In the genomic region with DNA sequence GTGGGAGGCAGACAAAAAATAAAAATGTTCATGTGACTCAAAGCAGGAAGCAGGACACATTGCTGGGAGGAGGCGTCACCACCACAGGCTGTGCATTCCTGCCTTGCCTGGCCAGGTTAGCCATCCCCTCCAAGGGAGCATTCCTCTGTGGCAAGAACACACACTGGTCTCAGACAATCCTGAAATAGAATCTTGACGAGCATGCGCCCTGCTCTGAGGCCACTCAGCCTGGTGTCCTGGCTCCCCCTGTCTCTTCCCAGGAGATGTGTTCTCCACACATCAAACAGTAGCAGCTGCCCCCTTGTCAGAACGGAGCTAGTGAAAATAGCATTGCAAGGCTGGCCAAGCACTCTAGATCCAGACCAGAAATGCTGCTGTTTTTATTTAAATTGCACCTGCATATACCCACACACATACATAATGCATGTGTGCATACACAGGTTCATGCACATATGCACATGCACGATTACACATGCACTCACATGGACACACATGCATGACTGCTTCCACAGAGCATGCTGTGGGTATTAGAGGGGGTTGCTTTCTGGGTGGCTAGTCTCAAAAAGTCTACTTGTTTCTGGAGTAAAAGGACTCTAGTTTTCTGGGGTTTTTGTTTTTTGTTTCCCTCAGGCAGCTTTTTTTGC, we compare ENCODE assay signal across 8 mouse cellular contexts.
A peak's percentile ranks its signal among the peaks of the same experiment; 100 is the strongest.
DNase-seq lines count a peak whose midpoint lies in the region; ATAC-seq and TF ChIP-seq lines count a peak whose summit lies in the region.

No protein-coding gene starts in this region.

- H3K27ac ChIP-seq in bone marrow, adult 2 months (ENCODE audit: control insufficient read depth, insufficient read depth, low read depth, low read length, poor library complexity), result peak overlapping the region; percentile 74
- peak overlapping the region; percentile 36 for H3K27ac ChIP-seq in embryonic fibroblast, embryonic 13.5 days (ENCODE audit: insufficient read depth, low read length)
- peak overlapping the region; percentile 97 for H3K27ac ChIP-seq in heart, embryonic 12.5 days (ENCODE audit: poor library complexity, severe bottlenecking)
- peak overlapping the region; percentile 94 for H3K27ac ChIP-seq in kidney, embryonic 15.5 days
- H3K27ac ChIP-seq in limb, embryonic 15.5 days, result peak overlapping the region; percentile 75
- H3K27ac ChIP-seq in midbrain, embryonic 15.5 days, result peak overlapping the region; percentile 86
- no peak overlapping the region for H3K27ac ChIP-seq in testis, adult 2 months (ENCODE audit: control insufficient read depth, insufficient read depth, low read depth, low read length)

- peak; percentile 92 for ATAC-seq in heart, embryonic 12.5 days (ENCODE audit: insufficient number of reproducible peaks, low FRiP score)
- ATAC-seq in kidney, embryonic 15.5 days (replicated peaks; ENCODE audit: low FRiP score), result peak; percentile 90
- ATAC-seq in limb, embryonic 15.5 days (ENCODE audit: insufficient number of reproducible peaks, low FRiP score, low TSS enrichment, low read depth), result peak; percentile 71
- ATAC-seq in midbrain, embryonic 15.5 days (replicated peaks), result peak; percentile 92

- H3K9ac ChIP-seq in heart, embryonic 12.5 days, result 0 out of 2 replicates have a peak overlapping the region, but pooled peaks have one; percentile 2
- H3K9ac ChIP-seq in kidney, embryonic 15.5 days, result no peak overlapping the region
- no peak overlapping the region for H3K9ac ChIP-seq in limb, embryonic 15.5 days
- peak overlapping the region; percentile 32; the same call in 1 of the 2 replicates for H3K9ac ChIP-seq in midbrain, embryonic 15.5 days

- no peak for TF ChIP-seq POLR2A in bone marrow, adult 2 months (IDR thresholded peaks at IDR 0.05; ENCODE audit: borderline replicate concordance, control insufficient read depth, low read depth, low read length)
- no peak for TF ChIP-seq POLR2A in embryonic fibroblast, embryonic 13.5 days (IDR thresholded peaks at IDR 0.05; ENCODE audit: low read depth, low read length)
- TF ChIP-seq POLR2A in testis, adult 2 months (IDR thresholded peaks at IDR 0.05; ENCODE audit: control insufficient read depth, low read depth, low read length), result no peak

- no peaks in the 10 kb centered on the region for H3K9me3 ChIP-seq in heart, embryonic 12.5 days (replicated peaks)
- H3K9me3 ChIP-seq in kidney, embryonic 15.5 days (replicated peaks), result no peaks in the 10 kb centered on the region
- H3K9me3 ChIP-seq in limb, embryonic 15.5 days, result no peaks in the 10 kb centered on the region
- H3K9me3 ChIP-seq in midbrain, embryonic 15.5 days, result no peaks in the 10 kb centered on the region

- 20% methylated on average over 5 of the region's 5 CpGs for whole genome bisulfite sequencing in bone marrow, adult 2 months
- 17% methylated on average over 5 of the region's 5 CpGs for WGBS in heart, embryonic 12.5 days
- 13% methylated on average over 5 of the region's 5 CpGs for WGBS in kidney, embryonic 15.5 days
- 19% methylated on average over 5 of the region's 5 CpGs for WGBS in limb, embryonic 15.5 days
- 7% methylated on average over 5 of the region's 5 CpGs for WGBS in midbrain, embryonic 15.5 days

- DNase-seq in 3T3-L1 (ENCODE audit: low read depth, low spot score), result peak; percentile 96

- TF ChIP-seq CTCF in bone marrow, adult 2 months (IDR thresholded peaks at IDR 0.05; ENCODE audit: control insufficient read depth, insufficient read depth, low read length), result peak; percentile 27; the same call in 1 of the 2 replicates
- peak; percentile 83; the same call in 1 of the 2 replicates for TF ChIP-seq CTCF in embryonic fibroblast, embryonic 13.5 days (IDR thresholded peaks at IDR 0.05; ENCODE audit: borderline replicate concordance, insufficient read depth, low read length)
- peak; percentile 25; the same call in 1 of the 2 replicates for TF ChIP-seq CTCF in testis, adult 2 months (IDR thresholded peaks at IDR 0.05; ENCODE audit: control insufficient read depth, insufficient read depth, insufficient replicate concordance, low read depth, low read length)

- no peaks in the 10 kb centered on the region for H3K27me3 ChIP-seq in heart, embryonic 12.5 days (replicated peaks)
- H3K27me3 ChIP-seq in kidney, embryonic 15.5 days, result no peaks in the 10 kb centered on the region
- H3K27me3 ChIP-seq in limb, embryonic 15.5 days, result no peaks in the 10 kb centered on the region
- H3K27me3 ChIP-seq in midbrain, embryonic 15.5 days (replicated peaks), result no peaks in the 10 kb centered on the region
- no peaks in the 10 kb centered on the region for H3K27me3 ChIP-seq in testis, adult 2 months (ENCODE audit: control insufficient read depth, insufficient read depth, low read length)

- H3K36me3 ChIP-seq in heart, embryonic 12.5 days, result no peaks in the 10 kb centered on the region
- H3K36me3 ChIP-seq in kidney, embryonic 15.5 days, result no peaks in the 10 kb centered on the region
- no peaks in the 10 kb centered on the region for H3K36me3 ChIP-seq in limb, embryonic 15.5 days
- no peaks in the 10 kb centered on the region for H3K36me3 ChIP-seq in midbrain, embryonic 15.5 days (replicated peaks)
- H3K36me3 ChIP-seq in testis, adult 2 months (ENCODE audit: control insufficient read depth, insufficient read depth, low read length), result no peaks in the 10 kb centered on the region

- H3K4me3 ChIP-seq in bone marrow, adult 2 months (replicated peaks; ENCODE audit: control insufficient read depth, low read depth, low read length), result no peak overlapping the region
- H3K4me3 ChIP-seq in embryonic fibroblast, embryonic 13.5 days (ENCODE audit: insufficient read depth, low read length), result no peak overlapping the region
- H3K4me3 ChIP-seq in heart, embryonic 12.5 days, result no peak overlapping the region
- no peak overlapping the region for H3K4me3 ChIP-seq in kidney, embryonic 15.5 days (replicated peaks)
- H3K4me3 ChIP-seq in limb, embryonic 15.5 days, result no peak overlapping the region
- H3K4me3 ChIP-seq in midbrain, embryonic 15.5 days, result no peak overlapping the region
- no peak overlapping the region for H3K4me3 ChIP-seq in testis, adult 2 months (ENCODE audit: control insufficient read depth, low read depth, low read length)

- H3K4me2 ChIP-seq in heart, embryonic 12.5 days, result peak overlapping the region; percentile 57
- peak overlapping the region; percentile 42 for H3K4me2 ChIP-seq in kidney, embryonic 15.5 days
- H3K4me2 ChIP-seq in limb, embryonic 15.5 days, result peak overlapping the region; percentile 26
- peak overlapping the region; percentile 36 for H3K4me2 ChIP-seq in midbrain, embryonic 15.5 days

- H3K4me1 ChIP-seq in bone marrow, adult 2 months (ENCODE audit: control insufficient read depth, insufficient read depth, low read length), result peaks cover 20% of the 10 kb centered on the region
- peaks cover 10% of the 10 kb centered on the region; the same call in 1 of the 2 replicates for H3K4me1 ChIP-seq in embryonic fibroblast, embryonic 13.5 days (ENCODE audit: control insufficient read depth, insufficient read depth, low read length)
- H3K4me1 ChIP-seq in heart, embryonic 12.5 days (replicated peaks), result peaks cover 55% of the 10 kb centered on the region
- peaks cover 63% of the 10 kb centered on the region for H3K4me1 ChIP-seq in kidney, embryonic 15.5 days
- peaks cover 30% of the 10 kb centered on the region for H3K4me1 ChIP-seq in limb, embryonic 15.5 days
- peaks cover 21% of the 10 kb centered on the region for H3K4me1 ChIP-seq in midbrain, embryonic 15.5 days
- H3K4me1 ChIP-seq in testis, adult 2 months (ENCODE audit: control insufficient read depth, insufficient read depth, low read length), result no peaks in the 10 kb centered on the region

Comparison
In these comparisons a context has a peak if more than half of its experiments do, and no peak if none do; other contexts are left out.
1. CTCF ChIP-seq: peak in every context shown above with its lines; median percentile 83 in embryonic fibroblast, embryonic 13.5 days; 27 in bone marrow, adult 2 months; 25 in testis, adult 2 months.
2. H3K9ac ChIP-seq: peak in heart, embryonic 12.5 days (single experiment) and midbrain, embryonic 15.5 days (single experiment); none in kidney, embryonic 15.5 days (single experiment) and limb, embryonic 15.5 days (single experiment).
3. Peak in every context shown above with its lines, with median percentiles within 50 percentile points of each other: ATAC-seq and H3K4me2 ChIP-seq.